Mouse (Mus musculus): ENCODE measurements around the gene Arid4b.
A peak's percentile ranks its signal among the peaks of the same experiment; 100 is the strongest.

The Arid4b gene

DNA sequence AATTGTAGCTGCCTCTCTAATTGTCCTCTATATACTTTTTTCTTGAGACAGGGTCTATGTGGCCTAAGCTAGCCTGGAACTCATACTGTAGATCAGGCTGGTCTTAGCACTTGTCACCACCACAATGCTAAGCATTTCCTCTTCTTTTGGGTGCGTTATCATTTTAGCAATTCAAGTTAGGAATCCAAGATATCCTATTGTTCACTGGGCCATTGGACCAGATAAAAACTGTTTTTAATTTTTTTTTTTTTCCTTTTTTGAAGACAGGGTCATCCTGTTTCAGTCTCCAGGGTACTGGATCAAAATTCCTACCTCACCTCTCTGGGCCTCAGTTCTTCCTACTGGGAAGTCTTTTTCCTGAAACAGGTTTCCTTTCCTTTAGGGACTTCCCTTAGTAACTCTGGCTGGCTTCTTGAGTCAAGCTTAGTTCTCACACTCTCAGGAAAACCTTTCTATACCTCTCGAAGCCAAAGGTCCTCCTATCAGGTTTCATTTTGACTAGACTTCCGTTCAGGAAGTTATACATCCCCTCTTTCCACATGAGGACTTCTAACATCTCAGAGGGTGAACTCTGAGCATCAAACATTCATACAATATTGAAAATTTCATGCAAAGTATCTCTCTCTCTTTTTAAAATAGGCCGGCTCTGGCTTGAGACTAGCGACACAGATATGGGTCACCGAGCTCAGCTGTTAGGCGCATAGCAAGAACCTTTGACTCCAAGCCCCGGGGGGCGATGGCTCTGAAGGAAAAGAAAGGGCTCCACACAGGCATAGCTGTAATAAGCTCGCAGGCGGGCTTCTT, 621 bp upstream of the Arid4b start:
- no peak for DNase-seq (ENCODE audit: low spot score)

DNA sequence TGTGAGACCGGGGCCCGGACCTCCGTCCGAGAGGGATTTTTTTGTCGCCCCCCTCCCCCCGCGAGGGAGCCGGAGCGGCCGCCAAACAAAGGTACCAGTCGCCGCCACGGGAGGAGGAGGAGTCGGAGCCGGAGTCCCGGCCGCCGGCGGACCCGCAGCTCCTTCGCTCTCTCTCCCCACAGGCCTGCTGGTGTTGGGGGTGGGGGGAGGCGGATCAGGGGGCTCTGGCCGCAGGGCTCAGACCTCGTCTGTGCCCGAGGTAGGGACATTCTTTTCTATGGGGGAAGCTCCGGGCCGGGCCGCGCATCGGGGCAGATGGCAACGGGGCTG, 875 bp downstream of the Arid4b start:
- DNase-seq (ENCODE audit: low spot score) = no peak

DNA sequence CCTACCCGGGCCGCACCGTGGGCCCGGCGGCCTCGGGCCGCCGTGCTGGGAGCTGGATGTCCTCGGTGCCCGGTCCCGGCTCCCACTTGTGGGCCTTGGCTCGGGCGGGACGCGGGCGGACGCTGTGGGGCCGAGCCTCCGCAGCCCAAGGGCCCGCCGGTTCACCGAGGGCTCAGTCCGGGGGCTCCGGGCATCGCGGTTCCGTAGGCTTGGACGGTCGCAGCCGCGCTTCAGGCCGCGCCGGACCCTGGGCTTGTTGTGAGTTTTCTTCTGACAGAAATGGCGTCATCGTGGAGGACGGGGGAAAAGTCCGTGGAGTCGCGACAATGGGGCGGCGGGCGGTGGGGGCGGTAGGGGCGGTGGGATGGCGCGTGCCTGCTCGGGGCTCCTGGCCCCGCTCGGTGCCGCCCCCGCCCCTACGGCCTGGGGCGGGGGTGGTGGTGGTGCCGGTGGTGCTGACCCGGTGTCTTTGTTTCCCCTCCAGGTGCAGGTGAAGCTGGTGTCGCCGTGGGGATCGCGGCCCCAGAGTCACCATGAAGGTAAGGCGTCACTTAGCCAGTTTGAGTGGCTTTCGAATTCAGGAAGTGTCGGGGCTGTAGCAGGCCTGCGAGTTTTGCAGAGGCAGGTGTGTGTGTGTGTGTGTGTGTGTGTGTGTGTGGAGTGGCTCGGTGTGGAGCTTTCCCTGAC, 1.5 kb downstream of the Arid4b start:
- peak; percentile 35 for DNase-seq (ENCODE audit: low spot score)

DNA sequence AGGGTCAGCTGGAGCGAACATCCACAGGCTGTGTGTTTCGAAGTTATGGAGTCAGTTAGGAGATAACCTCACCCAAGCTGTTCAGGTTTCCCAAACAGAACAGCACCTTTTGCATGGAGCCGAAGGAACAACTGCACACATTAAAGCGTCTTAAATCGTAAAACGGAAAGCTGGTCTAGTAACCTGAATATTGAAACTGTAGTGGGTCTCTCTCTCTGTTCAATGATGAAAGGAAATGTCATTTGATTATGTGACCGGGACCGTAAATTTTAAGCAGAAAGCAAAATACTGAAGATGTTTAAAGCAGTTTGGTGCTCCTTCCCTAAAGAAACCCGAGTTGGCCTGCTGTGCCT, 2.0 kb downstream of the Arid4b start:
- DNase-seq (ENCODE audit: low spot score) = no peak

DNA sequence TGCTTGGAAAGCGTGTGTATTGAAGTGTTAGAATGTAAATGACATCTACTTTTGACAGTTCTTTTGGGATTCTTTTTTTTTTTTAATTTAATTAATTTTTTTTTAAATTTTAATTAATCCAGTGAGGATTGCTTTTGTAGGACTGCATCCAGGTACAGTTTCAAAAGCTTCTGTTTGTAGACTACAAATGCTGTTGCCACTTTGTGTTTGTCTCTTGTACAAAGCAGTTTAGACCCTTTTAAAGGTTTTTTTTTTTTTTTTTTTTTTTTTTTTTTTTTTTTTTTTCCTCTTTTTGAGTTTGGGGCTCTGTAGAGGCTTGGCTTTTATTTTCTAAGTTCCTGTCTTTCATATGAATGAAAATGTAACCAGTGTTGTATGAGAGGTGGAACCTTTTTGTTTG, 2.7 kb downstream of the Arid4b start:
- no peak for DNase-seq (ENCODE audit: low spot score)

DNA sequence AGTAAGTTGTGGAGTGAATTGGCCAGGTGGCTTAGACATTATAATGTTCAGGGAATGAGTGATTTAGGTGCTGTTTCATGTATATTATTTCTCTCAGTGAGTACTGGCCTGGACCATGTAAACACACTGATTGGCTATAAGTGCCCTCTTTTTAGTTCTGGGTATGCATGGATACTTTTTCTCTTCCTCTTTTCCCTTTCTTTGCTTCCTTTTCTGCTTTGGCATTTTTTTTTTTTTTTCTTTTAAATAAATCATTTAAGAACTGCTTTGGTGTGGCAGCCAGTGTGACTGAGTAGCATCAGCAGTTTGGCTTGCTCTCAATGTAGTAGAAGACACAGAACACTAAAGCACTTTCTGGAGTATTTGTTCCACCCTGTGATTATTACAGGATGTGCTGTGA, 5.0 kb downstream of the Arid4b start:
- DNase-seq (ENCODE audit: low spot score) = no peak

DNA sequence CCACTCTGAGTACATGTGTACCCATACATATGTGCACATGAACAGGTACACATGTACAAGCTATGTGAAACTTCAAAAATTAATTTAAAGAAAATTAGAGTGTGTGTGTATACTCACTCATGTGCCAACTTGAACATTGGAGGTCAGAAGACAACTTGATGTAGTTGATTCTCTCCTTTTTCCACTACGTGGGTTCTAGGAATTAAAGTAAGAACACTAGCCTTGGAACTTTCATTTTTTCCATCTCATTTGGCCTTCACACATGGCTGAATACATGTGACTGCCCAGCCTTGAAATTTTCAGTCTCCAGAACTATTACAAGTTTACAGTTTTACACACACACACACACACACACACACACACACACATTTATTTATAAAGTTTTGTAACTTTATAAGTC, 6.3 kb downstream of the Arid4b start:
- no peak for DNase-seq (ENCODE audit: low spot score)

DNA sequence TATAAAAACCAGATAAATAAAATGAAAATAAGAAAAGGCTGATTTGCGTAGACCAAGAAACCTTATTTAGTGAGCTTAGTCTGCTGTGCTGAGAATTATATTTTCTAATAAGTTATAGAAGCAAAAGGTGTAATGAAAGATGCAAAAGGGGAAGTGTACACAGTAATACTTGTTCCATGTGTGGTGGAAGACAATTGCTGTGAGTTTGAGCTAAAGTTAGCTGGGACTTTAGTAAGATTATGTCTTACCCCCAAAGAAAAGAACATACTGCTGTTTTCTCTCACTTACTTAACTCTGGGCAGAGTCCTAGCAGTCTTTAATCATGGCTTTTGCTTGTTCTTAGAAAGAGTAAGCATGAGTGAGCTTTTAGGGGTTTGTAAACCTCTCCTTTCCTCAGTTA, 11.3 kb downstream of the Arid4b start:
- DNase-seq (ENCODE audit: low spot score) = no peak

DNA sequence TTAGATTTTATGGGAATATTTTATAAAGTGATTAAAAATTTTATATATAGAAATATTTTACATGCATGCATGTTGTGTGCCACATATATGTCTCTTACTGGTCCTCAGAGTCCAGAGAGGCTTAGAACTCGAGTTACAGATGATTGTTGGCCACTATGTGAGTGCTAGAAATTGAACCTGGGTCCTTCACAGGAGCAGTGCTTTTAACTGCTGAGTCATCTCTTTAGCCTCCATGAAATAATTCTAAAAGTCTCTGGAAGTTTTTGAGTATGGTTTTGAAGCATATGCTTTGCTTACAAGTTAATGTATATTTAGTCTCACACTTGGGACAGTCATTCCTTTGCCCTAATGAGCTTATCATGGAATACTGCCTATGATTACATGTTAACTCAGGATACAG, 12.3 kb downstream of the Arid4b start:
- no peak for DNase-seq (ENCODE audit: low spot score)

DNA sequence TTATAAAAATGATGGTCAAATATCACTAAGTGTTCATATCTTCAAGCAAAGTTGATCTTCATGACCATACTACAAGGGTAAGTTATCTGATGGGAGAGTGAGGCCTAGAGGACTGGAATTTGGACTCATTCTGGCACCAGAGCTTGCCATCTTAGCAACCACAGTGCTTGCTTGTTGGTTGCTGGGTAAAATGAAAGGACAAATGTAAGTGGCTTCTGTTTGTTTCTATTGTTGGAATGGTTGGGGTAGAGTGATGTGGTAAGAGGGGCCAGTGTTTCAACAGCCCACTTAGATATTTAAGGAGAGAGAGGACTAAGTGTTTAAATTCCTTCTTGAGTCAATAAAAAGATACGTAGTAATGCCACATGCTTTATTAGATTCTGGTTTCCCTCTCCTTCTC, 25.6 kb downstream of the Arid4b start:
- DNase-seq (ENCODE audit: low spot score) = no peak

DNA sequence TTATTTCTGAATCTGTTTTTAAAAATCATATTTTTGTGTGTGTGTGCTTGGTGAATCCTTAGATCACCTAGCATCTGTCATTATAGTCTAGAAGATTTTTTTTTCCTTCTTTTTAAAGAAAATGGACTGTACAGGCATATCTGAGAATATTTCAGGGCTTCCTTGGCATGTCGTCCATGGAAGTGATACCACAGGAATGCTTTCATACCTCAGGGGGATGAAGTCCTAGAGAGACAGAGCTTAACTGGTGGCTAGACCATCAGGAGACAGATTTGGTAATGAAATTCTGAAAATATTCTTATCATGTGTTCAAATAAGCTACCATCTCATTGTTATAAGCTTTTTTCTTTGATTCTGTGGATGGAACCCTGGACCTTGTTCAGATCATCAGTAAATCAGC, 40.0 kb downstream of the Arid4b start:
- no peak for DNase-seq (ENCODE audit: low spot score)

DNA sequence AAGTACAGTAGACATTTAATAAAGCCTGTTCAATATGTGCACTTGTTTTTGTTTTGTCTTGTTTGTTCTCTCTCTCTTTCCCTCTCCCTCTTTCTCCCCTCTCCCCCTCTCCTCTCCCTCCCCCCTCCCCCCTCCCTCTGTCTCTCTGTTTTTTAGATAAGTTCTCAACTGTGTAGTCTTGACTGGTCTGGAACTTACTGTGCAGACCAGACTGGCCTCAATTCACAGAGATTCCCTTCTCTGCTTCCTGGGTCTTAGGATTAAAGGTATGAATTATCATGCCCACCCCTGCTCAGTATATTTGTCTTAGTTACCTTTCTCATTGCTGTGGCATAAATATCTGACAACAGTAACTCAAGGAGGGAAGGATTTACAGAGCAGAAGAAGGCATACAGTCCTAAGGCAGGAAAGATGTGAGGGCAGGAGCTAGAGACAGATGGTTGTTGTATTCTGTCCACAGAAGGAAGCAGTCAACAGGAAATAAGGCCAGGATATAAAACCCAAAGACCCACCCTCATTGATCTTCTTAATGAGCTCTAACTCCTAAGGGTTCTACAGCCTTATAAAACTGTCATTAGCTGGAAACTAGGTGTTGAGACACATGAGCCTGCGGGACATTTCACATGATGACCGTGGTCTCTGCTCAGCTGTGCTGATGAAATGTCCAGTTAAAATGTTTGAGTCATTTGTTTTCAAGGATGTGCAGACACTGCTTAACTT, 47.3 kb downstream of the Arid4b start:
- no peak for DNase-seq (ENCODE audit: low spot score)

DNA sequence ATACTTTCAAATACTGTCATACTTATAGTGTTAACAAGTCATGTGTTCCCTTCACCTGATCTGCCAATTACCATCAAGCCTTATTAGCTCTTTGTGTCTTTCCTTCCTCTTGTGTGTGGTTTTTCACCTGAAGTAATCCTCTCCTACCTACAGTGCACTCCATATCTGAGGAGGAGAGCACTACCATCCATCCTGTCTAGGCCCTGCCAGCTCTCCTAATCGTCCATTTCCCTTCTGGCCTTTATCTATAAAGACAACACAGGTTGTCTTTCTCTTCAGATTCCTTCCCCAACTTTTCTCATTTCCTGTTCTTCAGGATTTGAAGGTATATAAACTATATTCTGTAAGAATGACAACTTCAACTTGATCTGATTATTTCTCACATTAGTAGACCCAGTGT, 48.1 kb downstream of the Arid4b start:
- no peak for DNase-seq (ENCODE audit: low spot score)

DNA sequence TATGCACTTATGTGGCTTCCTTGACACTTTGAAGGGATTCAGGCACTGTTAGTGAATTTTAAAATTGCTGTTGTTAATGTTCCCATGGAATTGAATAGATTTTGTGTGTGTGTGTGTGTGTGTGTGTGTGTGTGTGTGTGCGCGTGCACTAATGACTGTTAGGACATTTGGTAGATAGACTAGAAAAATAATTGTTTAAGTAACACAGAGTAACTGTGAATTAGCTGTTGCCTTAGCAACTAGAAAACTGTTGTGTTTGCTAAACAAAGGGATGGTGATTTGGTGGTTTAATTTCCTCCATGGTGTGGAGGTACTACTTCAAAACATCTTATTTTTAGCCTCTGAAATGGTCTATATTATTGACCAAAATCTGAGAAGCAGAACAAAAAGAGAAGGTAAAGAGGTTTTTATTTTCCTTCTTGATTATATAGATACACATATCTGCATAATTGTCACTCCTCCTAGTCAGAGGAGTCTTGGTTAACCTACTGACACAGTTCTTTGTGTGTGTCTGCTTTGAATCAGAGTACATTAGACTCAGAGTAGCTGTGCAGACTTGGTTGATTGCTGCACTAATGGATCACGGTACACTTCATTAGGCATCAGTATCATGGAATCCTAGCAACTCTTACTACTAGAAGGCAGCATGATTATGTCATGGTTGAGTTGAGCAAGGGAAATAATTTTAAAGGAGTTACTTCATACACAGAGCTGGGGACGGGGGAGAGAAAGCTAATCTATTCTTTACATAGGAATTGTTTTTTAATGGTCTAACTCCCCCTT, 50.9 kb downstream of the Arid4b start:
- DNase-seq (ENCODE audit: low spot score) = no peak

DNA sequence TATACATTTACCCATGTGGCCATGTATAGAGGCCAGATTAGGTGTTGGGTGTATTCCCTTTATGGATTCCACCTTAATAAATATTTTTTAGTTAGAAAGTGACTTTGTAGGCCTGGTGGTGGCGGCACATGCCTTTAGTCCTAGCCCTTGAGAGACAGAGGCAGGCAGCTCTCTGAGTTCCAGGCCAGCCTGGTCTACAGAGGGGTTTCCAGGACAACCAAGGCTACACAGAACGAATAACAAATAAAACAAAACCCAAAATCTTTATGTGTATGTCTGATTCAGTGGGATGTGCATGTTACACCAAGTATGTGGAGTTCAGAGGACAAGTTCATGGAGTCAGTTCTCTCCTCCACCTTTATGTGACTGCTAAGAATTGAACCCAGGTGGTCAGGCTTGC, 52.8 kb downstream of the Arid4b start:
- DNase-seq (ENCODE audit: low spot score) = no peak

DNA sequence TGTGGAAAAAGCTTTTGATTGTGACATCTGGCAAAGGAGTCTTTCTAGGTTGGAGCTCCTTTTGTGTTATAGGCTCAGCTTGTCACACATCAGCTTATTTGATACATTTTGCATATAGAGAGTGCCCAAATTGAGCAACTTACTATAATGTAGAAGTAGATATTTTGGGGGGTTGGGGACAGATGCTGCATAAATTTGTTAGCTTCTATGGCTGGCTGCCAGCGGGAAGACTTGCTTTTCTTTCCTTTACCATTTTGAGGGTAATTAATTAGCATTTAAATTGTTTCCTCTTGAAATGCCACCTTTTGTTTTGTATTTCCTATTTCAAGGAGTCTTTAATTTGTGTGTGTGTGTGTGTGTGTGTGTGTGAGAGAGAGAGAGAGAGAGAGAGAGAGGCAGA, 68.6 kb downstream of the Arid4b start:
- no peak for DNase-seq (ENCODE audit: low spot score)

DNA sequence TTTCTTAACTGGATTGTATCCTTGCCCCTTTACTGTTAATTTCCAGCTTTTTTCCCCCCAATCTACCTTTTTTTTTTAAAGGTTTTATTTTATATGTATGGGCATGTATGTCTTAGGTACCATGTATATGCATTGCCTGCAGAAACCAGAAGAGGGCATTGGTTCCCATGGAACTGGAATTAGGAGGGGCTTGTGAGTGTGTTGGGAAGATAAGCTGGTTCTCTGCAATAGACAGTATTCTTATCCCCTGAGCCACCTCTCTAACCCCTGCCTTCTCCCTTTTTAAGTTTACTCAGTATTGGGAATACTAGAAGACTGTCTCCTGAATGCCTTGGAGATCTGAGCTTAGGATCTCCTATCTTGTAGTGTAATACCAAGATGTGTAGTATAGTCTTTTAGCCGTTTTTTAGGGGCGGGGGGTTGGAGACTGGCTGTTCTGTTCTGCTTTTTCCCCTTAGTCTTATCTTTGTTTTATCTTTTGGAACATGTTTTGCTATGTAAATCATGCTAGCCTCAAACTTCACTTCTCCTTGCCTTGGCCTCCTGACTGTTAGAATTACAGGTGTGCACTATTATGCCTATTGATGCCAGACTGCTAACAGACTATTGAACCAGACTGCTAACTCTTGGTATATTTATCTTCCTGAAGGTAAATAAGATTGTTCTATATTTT, 79.4 kb downstream of the Arid4b start:
- no peak for DNase-seq (ENCODE audit: low spot score)

DNA sequence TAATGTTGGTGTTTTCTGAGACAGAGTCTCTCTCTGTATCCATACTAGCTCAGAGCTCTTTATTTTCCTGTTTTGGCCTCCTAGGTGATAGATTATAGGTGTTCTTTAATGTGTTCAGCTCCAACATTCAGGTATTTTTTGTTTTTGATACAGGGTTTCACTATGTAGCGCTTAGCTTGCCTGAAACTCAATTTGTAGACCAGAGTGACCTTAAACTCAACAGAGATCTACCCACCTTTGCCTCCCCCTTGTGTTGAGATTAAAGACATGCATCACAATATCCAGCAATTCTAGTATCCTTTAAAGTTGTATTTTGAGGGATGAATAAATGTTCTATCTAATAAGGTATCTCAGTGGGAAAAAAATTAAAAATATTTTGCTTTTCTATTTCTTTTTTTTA, 115.0 kb downstream of the Arid4b start:
- no peak for DNase-seq (ENCODE audit: low spot score)

DNA sequence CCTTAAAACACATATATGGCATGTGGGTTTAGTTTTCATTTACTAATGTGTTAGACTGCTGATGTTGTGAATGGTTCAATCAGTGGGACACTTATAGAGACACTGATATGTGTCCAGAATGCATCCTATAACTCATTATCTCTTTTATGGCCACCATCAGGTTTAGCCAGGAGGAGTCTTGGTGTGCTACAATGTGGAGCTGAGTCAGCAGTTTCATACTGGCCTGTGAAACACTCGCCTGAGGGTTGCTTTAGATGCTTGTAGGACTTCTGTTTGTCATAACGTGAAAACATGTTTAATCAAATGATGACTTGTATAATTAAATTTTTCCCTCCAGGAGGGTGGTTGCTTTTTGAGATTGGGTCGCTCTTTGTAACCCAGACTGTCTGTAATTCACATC, 116.6 kb downstream of the Arid4b start:
- DNase-seq (ENCODE audit: low spot score) = no peak

DNA sequence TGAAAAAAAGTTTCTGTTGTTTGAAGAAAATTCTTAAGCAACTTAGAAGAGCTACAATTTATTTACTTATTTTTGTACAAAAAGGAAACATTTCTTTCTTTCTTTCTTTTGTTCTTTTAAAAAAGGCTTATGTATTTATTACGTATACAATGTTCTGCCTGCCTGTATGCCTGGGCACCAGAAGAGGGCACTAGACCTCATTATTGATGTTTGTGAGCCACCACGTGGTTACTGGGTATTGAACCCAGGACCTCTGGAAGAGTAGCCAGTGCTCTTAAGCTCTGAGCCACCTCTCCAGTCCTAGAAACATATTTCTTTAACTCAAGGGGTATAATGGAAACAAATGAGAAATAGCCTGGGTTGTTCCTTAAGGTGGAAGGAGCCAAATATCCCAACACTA, 182.9 kb downstream of the Arid4b start:
- no peak for DNase-seq (ENCODE audit: low spot score)

Data from urinary bladder, postnatal 25 days (tissue).